Mouse (Mus musculus) left cerebral cortex, adult 8-10 months (tissue): ENCODE data around the gene Hgf. TPM values are rescaled to one million over a fixed set of nuclear protein-coding genes. Genes with fewer than 3 reads are reported as not detected.
A peak's percentile ranks its signal among the peaks of the same experiment; 100 is the strongest.

ENCODE experiments used
- DNase-seq, 2 experiments: peaks; one replicate each; pipeline ENCODE4 v3.0.0; 2022; ENCODE audit warnings: low spot score in 2 of 2
- total RNA-seq, 4 experiments: library from RNA; stranded (reverse); gene quantifications; 2 replicates each; pipeline ENCODE4 v1.2.4; 2022

Hgf gene
- total RNA-seq = 1 to 10 TPM; 7.4 to 8.8 (median 8.4) TPM

- DNase-seq = peak; percentile 8 to 15
These were observed at the start of gene Hgf for GRCm38 (mm10) chr5:16553304-16554047. Gene Hgf, plus strand, starts transcription at chr5:16553495.

GRCm38 (mm10) chr5:16506702-16507350 lies 46.5 kb upstream of the Hgf start:
- DNase-seq = no peak

- DNase-seq = no peak
These were observed 21.5 kb upstream of the Hgf start for GRCm38 (mm10) chr5:16531619-16532277.

- DNase-seq = no peak
These were observed 15.2 kb upstream of the Hgf start for GRCm38 (mm10) chr5:16538067-16538466.

- no peak for DNase-seq
These were observed 11.7 kb upstream of the Hgf start for GRCm38 (mm10) chr5:16541561-16542116.

- DNase-seq = no peak
These were observed 5.8 kb upstream of the Hgf start for GRCm38 (mm10) chr5:16547490-16547889.

- no peak for DNase-seq
These were observed 648 bp upstream of the Hgf start for GRCm38 (mm10) chr5:16552647-16553046.

GRCm38 (mm10) chr5:16560247-16560646 lies 7.0 kb downstream of the Hgf start:
- no peak for DNase-seq

- no peak for DNase-seq
These were observed 15.7 kb downstream of the Hgf start for GRCm38 (mm10) chr5:16568997-16569396.

GRCm38 (mm10) chr5:16577882-16578742 lies 24.8 kb downstream of the Hgf start:
- DNase-seq = no peak

- DNase-seq = no peak
These were observed 42.4 kb downstream of the Hgf start for GRCm38 (mm10) chr5:16595699-16596098.

- DNase-seq = no peak
These were observed 44.7 kb downstream of the Hgf start for GRCm38 (mm10) chr5:16597996-16598395.

GRCm38 (mm10) chr5:16601463-16601862 lies 48.2 kb downstream of the Hgf start:
- DNase-seq = no peak

GRCm38 (mm10) chr5:16632996-16633395 lies 79.7 kb downstream of the Hgf start:
- DNase-seq = no peak

- DNase-seq = no peak
These were observed 93.1 kb downstream of the Hgf start for GRCm38 (mm10) chr5:16646417-16646816.

- DNase-seq = no peak
These were observed 94.4 kb downstream of the Hgf start for GRCm38 (mm10) chr5:16647701-16648100.

- no peak for DNase-seq
These were observed 96.9 kb downstream of the Hgf start for GRCm38 (mm10) chr5:16650240-16650639.

- DNase-seq = no peak
These were observed 100.7 kb downstream of the Hgf start for GRCm38 (mm10) chr5:16654022-16654421.
